Mouse (Mus musculus) megakaryocyte, embryonic 14.5 days (primary cell): Measurements from ENCODE around the gene Myl6b.

Experiments
- FLI1 ChIP-seq: IDR thresholded peaks from 2 replicates; pipeline ENCODE4 v1.6.1; 2012; ENCODE audit warnings: low read length, inconsistent platforms, mixed read lengths
- GATA1 ChIP-seq: IDR thresholded peaks from 3 replicates; pipeline ENCODE4 v1.6.1; 2012; ENCODE audit warnings: mixed read lengths, low read length, inconsistent platforms, borderline replicate concordance

GRCm38 (mm10) chr10:128460270-128460630 is 38.2 kb downstream of the Myl6b start:
- TF ChIP-seq FLI1 (no peak), GATA1 (no peak)
